Mouse (Mus musculus): Measurements from ENCODE around the gene Cfap97d1.

Gene Cfap97d1

DNA sequence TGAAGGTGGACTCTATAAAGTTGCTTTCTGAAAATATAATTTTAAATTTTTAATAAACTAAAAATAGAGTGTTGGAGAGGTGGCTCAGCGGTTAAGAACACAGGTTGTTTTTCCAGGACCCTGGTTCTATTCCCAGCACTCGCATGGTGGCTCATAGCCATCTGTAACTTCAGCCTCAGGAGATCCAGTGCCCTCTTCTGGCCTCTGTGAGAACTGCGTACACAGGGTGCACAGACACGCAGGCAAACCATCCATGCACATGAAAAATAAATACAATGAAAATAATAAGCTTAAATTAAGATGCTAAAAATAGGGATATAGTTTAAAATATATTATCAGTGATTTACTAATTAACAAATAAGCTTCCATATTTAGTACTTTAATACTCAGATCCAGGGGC lies 56.6 kb downstream of the Cfap97d1 start:
- DNase-seq, result no peak

GRCm38 (mm10) chr11:102041350-102041949 lies 57.4 kb downstream of the Cfap97d1 start, which contains the start of gene Cd300lg:
TSS of gene Cd300lg (plus strand) at chr11:102041509.
- DNase-seq, result no peak
